Mouse (Mus musculus) C2C12 (cell line): Measurements from ENCODE around the gene Nfat5.

Source experiments
- CEBPB ChIP-seq: IDR thresholded peaks from one replicate; pipeline ENCODE4 v1.6.1; 2011; ENCODE audit warnings: low read depth, mild to moderate bottlenecking, control low read depth, moderate library complexity
- CTCF ChIP-seq: IDR thresholded peaks from one replicate; pipeline ENCODE4 v1.5.1; 2011; ENCODE audit not compliant: control insufficient read depth, insufficient read depth, insufficient read length
- FOSL1 ChIP-seq: IDR thresholded peaks from one replicate; pipeline ENCODE4 v1.8.0; 2011; ENCODE audit warnings: mild to moderate bottlenecking, low read length; ENCODE audit not compliant: poor library complexity, insufficient read depth, severe bottlenecking
- MAX ChIP-seq: IDR thresholded peaks from one replicate; pipeline ENCODE4 v1.6.1; 2011; ENCODE audit warnings: mild to moderate bottlenecking, control low read depth
- MYOD1 ChIP-seq: IDR thresholded peaks from one replicate; pipeline ENCODE4 v1.6.1; 2011; ENCODE audit warnings: low read depth; ENCODE audit not compliant: control insufficient read depth, insufficient read length
- MYOG ChIP-seq: IDR thresholded peaks from one replicate; pipeline ENCODE4 v1.6.1; 2011; ENCODE audit not compliant: control insufficient read depth, insufficient read length; ENCODE audit errors: extremely low read depth
- USF1 ChIP-seq: IDR thresholded peaks from one replicate; pipeline ENCODE4 v1.6.1; 2011; ENCODE audit warnings: low read depth, mild to moderate bottlenecking, control low read depth, moderate library complexity

- TF ChIP-seq MAX (no peak), MYOG (no peak), CTCF (no peak), FOSL1 (no peak), USF1 (no peak), MYOD1 (no peak), CEBPB (no peak)
These were observed 87.5 kb downstream of the Nfat5 start for GRCm38 (mm10) chr8:107380734-107381133.
